9 mouse cellular contexts compared by ENCODE assay signal in the genomic region with DNA sequence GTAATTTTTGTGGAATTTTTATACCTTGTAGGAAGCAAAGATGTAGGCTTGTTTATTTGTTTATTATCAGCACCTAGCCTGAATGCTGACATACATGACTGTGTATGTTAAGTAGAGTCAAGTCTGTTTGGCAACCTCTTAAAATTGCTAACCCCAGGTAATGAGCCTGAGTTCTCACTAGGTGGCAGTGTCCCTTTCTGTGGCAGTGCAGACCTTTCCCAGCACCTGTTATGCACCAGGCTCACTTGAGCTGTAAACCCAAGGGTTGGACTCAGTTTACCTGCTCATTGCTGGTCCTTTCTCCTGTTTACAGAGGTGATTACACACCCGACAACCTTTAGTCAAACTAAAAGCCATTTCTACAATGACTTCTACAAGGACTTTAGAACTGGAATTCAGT. TPM values are rescaled to one million over a fixed set of nuclear protein-coding genes. Genes with fewer than 3 reads are reported as not detected.
A peak's percentile ranks its signal among the peaks of the same experiment; 100 is the strongest.
DNase-seq lines count a peak whose midpoint lies in the region; ATAC-seq and TF ChIP-seq lines count a peak whose summit lies in the region.
"Had no signal": no experiment of that assay in that cellular context is flagged by ENCODE, and none has a peak within 500 bp of the region (broad histone marks: within the 10 kb centered on the region; RNA-seq: fewer than 3 reads in every experiment).

No protein-coding gene starts in this region.

- no peaks in the 10 kb centered on the region for H3K27me3 ChIP-seq in intestine, postnatal 0 days (replicated peaks; ENCODE audit: control insufficient read depth, insufficient read depth, low read length)
- H3K27me3 ChIP-seq in intestine, embryonic 15.5 days (replicated peaks): no peaks in the 10 kb centered on the region
- no peaks in the 10 kb centered on the region for H3K27me3 ChIP-seq in ES-Bruce4 (ENCODE audit: control insufficient read depth, insufficient read depth, low read length, poor library complexity, severe bottlenecking)
- no peaks in the 10 kb centered on the region for H3K27me3 ChIP-seq in forebrain, postnatal 0 days (ENCODE audit: insufficient read depth, low read length)
- H3K27me3 ChIP-seq in limb, embryonic 11.5 days (ENCODE audit: control insufficient read depth, insufficient read depth, low read length): no peaks in the 10 kb centered on the region
- H3K27me3 ChIP-seq in midbrain, embryonic 16.5 days (ENCODE audit: control insufficient read depth, insufficient read depth, low read depth, low read length): no peaks in the 10 kb centered on the region
- H3K27me3 ChIP-seq: neural tube, embryonic 13.5 days had no signal

- no peaks in the 10 kb centered on the region for H3K9me3 ChIP-seq in intestine, postnatal 0 days (ENCODE audit: control insufficient read depth)
- no peaks in the 10 kb centered on the region for H3K9me3 ChIP-seq in intestine, embryonic 15.5 days
- no peaks in the 10 kb centered on the region for H3K9me3 ChIP-seq in ES-Bruce4 (replicated peaks; ENCODE audit: control insufficient read depth, insufficient read depth, low read length, poor library complexity, severe bottlenecking)
- no peaks in the 10 kb centered on the region for H3K9me3 ChIP-seq in forebrain, postnatal 0 days (ENCODE audit: low read length)
- H3K9me3 ChIP-seq in limb, embryonic 11.5 days (ENCODE audit: control insufficient read depth, low read length): no peaks in the 10 kb centered on the region
- H3K9me3 ChIP-seq in midbrain, embryonic 16.5 days (replicated peaks; ENCODE audit: control insufficient read depth, low read length, poor library complexity, severe bottlenecking): no peaks in the 10 kb centered on the region
- H3K9me3 ChIP-seq: neural tube, embryonic 13.5 days had no signal

- H3K4me3 ChIP-seq in intestine, postnatal 0 days (ENCODE audit: low read depth, low read length): no peak overlapping the region
- H3K4me3 ChIP-seq in intestine, embryonic 15.5 days (replicated peaks): no peak overlapping the region
- H3K4me3 ChIP-seq in ES-Bruce4 (ENCODE audit: low read depth, low read length): no peak overlapping the region
- H3K4me3 ChIP-seq in forebrain, postnatal 0 days (ENCODE audit: low read depth, low read length): no peak overlapping the region
- H3K4me3 ChIP-seq in limb, embryonic 11.5 days (ENCODE audit: low read depth, low read length): no peak overlapping the region
- H3K4me3 ChIP-seq in midbrain, embryonic 16.5 days (ENCODE audit: low read depth, low read length): no peak overlapping the region
- H3K4me3 ChIP-seq: neural tube, embryonic 13.5 days had no signal

- peak; percentile 90 for TF ChIP-seq CTCF in intestine, postnatal 0 days (IDR thresholded peaks at IDR 0.05; ENCODE audit: low read depth)
- TF ChIP-seq CTCF in ES-Bruce4 (IDR thresholded peaks at IDR 0.05; ENCODE audit: low read depth, low read length): peak; percentile 76
- TF ChIP-seq CTCF in forebrain, postnatal 0 days (IDR thresholded peaks at IDR 0.05; ENCODE audit: low read depth): peak; percentile 80

- H3K9ac ChIP-seq in intestine, postnatal 0 days (ENCODE audit: low read depth, low read length): no peak overlapping the region
- no peak overlapping the region for H3K9ac ChIP-seq in intestine, embryonic 15.5 days
- H3K9ac ChIP-seq in ES-Bruce4 (ENCODE audit: low read depth, poor library complexity, severe bottlenecking): no peak overlapping the region
- no peak overlapping the region for H3K9ac ChIP-seq in forebrain, postnatal 0 days
- H3K9ac ChIP-seq in limb, embryonic 11.5 days (ENCODE audit: low read length): no peak overlapping the region
- no peak overlapping the region for H3K9ac ChIP-seq in midbrain, embryonic 16.5 days (ENCODE audit: low read depth, low read length)
- H3K9ac ChIP-seq: neural tube, embryonic 13.5 days had no signal

- DNase-seq in c-Kit-positive CD71-positive TER-119-negative erythroid progenitor cells, embryonic 14.5 days (ENCODE audit: low read depth): peak; percentile 44
- DNase-seq in forebrain, postnatal 0 days: peak; percentile 62
- peak; percentile 45 for DNase-seq in limb, embryonic 11.5 days (ENCODE audit: low spot score)
- no peak for DNase-seq in frontal cortex, postnatal 10 days (ENCODE audit: low spot score in 2 of 2)

- no peaks in the 10 kb centered on the region for H3K4me1 ChIP-seq in intestine, postnatal 0 days (replicated peaks; ENCODE audit: control insufficient read depth, insufficient read depth, low read length)
- H3K4me1 ChIP-seq in intestine, embryonic 15.5 days (replicated peaks): no peaks in the 10 kb centered on the region
- no peaks in the 10 kb centered on the region for H3K4me1 ChIP-seq in ES-Bruce4 (ENCODE audit: control insufficient read depth, insufficient read depth, low read length)
- no peaks in the 10 kb centered on the region for H3K4me1 ChIP-seq in forebrain, postnatal 0 days (ENCODE audit: insufficient read depth)
- H3K4me1 ChIP-seq in limb, embryonic 11.5 days (ENCODE audit: control insufficient read depth, insufficient read depth, low read length): no peaks in the 10 kb centered on the region
- H3K4me1 ChIP-seq in midbrain, embryonic 16.5 days (ENCODE audit: control insufficient read depth, insufficient read depth, low read length): no peaks in the 10 kb centered on the region

- no peak for TF ChIP-seq POLR2A in ES-Bruce4 (IDR thresholded peaks at IDR 0.05; ENCODE audit: insufficient read depth, low read length)

- ATAC-seq in intestine, postnatal 0 days: no peak
- no peak for ATAC-seq in intestine, embryonic 15.5 days
- peak; percentile 69 for ATAC-seq in forebrain, postnatal 0 days
- ATAC-seq in limb, embryonic 11.5 days (ENCODE audit: insufficient number of reproducible peaks, low FRiP score, low TSS enrichment, low read depth): no peak
- ATAC-seq in midbrain, embryonic 16.5 days: peak; percentile 81; the same call in 1 of the 2 replicates

- TF ChIP-seq EP300 in ES-Bruce4 (IDR thresholded peaks at IDR 0.05; ENCODE audit: insufficient read depth, low read depth, low read length): no peak

- H3K27ac ChIP-seq in intestine, postnatal 0 days (ENCODE audit: low read depth, low read length): no peak overlapping the region
- H3K27ac ChIP-seq in intestine, embryonic 15.5 days: no peak overlapping the region
- no peak overlapping the region for H3K27ac ChIP-seq in ES-Bruce4 (ENCODE audit: insufficient read depth, low read length)
- no peak overlapping the region for H3K27ac ChIP-seq in forebrain, postnatal 0 days (ENCODE audit: low read depth, low read length)
- no peak overlapping the region for H3K27ac ChIP-seq in limb, embryonic 11.5 days (replicated peaks; ENCODE audit: low read depth, low read length)
- no peak overlapping the region for H3K27ac ChIP-seq in midbrain, embryonic 16.5 days (ENCODE audit: low read length)
- H3K27ac ChIP-seq: neural tube, embryonic 13.5 days had no signal

- 35% methylated on average over 1 of the region's 1 CpGs for WGBS in intestine, postnatal 0 days
- WGBS in intestine, embryonic 15.5 days: 30% methylated on average over 1 of the region's 1 CpGs
- 54% methylated on average over 1 of the region's 1 CpGs for WGBS in forebrain, postnatal 0 days
- WGBS in limb, embryonic 11.5 days: 56% methylated on average over 1 of the region's 1 CpGs
- WGBS in midbrain, embryonic 16.5 days: 50% methylated on average over 1 of the region's 1 CpGs

- no peak overlapping the region for H3K4me2 ChIP-seq in intestine, postnatal 0 days (replicated peaks; ENCODE audit: low read depth)
- no peak overlapping the region for H3K4me2 ChIP-seq in intestine, embryonic 15.5 days (replicated peaks)
- no peak overlapping the region for H3K4me2 ChIP-seq in forebrain, postnatal 0 days (ENCODE audit: low read depth)
- no peak overlapping the region for H3K4me2 ChIP-seq in limb, embryonic 11.5 days (ENCODE audit: low read depth, severe bottlenecking)
- H3K4me2 ChIP-seq in midbrain, embryonic 16.5 days (ENCODE audit: low read length): no peak overlapping the region
- H3K4me2 ChIP-seq: neural tube, embryonic 13.5 days had no signal

- H3K36me3 ChIP-seq in intestine, postnatal 0 days (ENCODE audit: control insufficient read depth, insufficient read depth): no peaks in the 10 kb centered on the region
- no peaks in the 10 kb centered on the region for H3K36me3 ChIP-seq in intestine, embryonic 15.5 days
- H3K36me3 ChIP-seq in ES-Bruce4 (ENCODE audit: control insufficient read depth, insufficient read depth, low read length, poor library complexity, severe bottlenecking): no peaks in the 10 kb centered on the region; the same call in 1 of the 2 replicates
- peaks cover 6% of the 10 kb centered on the region; the same call in 1 of the 2 replicates for H3K36me3 ChIP-seq in forebrain, postnatal 0 days (ENCODE audit: insufficient read depth)
- H3K36me3 ChIP-seq in limb, embryonic 11.5 days (ENCODE audit: control insufficient read depth, insufficient read depth, low read length): no peaks in the 10 kb centered on the region
- H3K36me3 ChIP-seq in midbrain, embryonic 16.5 days (ENCODE audit: control insufficient read depth, insufficient read depth, low read length): peaks cover 3% of the 10 kb centered on the region; the same call in 1 of the 2 replicates

RNA-seq across cellular contexts. Expression of a gene that starts 40.3 kb away (rescaled TPM):
- polyA plus RNA-seq in intestine, postnatal 0 days (2015; fragmentation: Nextera tagmentation; extraction: Ambion mirVana): 3.6 and 4.2 TPM in 2 replicates
- polyA plus RNA-seq in intestine, embryonic 15.5 days (2015; fragmentation: Nextera tagmentation; extraction: Ambion mirVana): 5.6 and 7.3 TPM in 2 replicates
- 11.2 and 12.7 TPM in 2 replicates for polyA plus RNA-seq in ES-Bruce4 (2011; ENCODE audit: insufficient read depth, insufficient read length, low read depth, missing spikeins)
- total RNA-seq in forebrain, postnatal 0 days (2014; rRNA removed): 234 and 301 TPM in 2 replicates
- 72.0 and 98.7 TPM in 2 replicates for polyA plus RNA-seq in forebrain, postnatal 0 days (2015; fragmentation: Nextera tagmentation; extraction: Ambion mirVana)
- polyA plus RNA-seq in limb, embryonic 11.5 days (2014; fragmentation: Nextera tagmentation; extraction: Ambion mirVana): 12.5 and 14.0 TPM in 2 replicates
- 130 and 149 TPM in 2 replicates for polyA plus RNA-seq in midbrain, embryonic 16.5 days (2015; fragmentation: Nextera tagmentation; extraction: Ambion mirVana)

Comparison
In these comparisons a context has a peak if more than half of its experiments do, and no peak if none do; other contexts are left out.
1. ATAC-seq: peak in forebrain, postnatal 0 days (single experiment) and midbrain, embryonic 16.5 days (single experiment); none in intestine, postnatal 0 days (single experiment), intestine, embryonic 15.5 days (single experiment) and limb, embryonic 11.5 days (single experiment).
2. DNase-seq: peak in c-Kit-positive CD71-positive TER-119-negative erythroid progenitor cells, embryonic 14.5 days (single experiment), forebrain, postnatal 0 days (single experiment) and limb, embryonic 11.5 days (single experiment); none in frontal cortex, postnatal 10 days (0 of 2).
3. Peak in every context shown above with its lines, with median percentiles within 50 percentile points of each other: CTCF ChIP-seq.